Mouse (Mus musculus) stomach, postnatal 0 days (tissue): Measurements from ENCODE around the gene Cela1. TPM values are rescaled to one million over a fixed set of nuclear protein-coding genes. Genes with fewer than 3 reads are reported as not detected.
A peak's percentile ranks its signal among the peaks of the same experiment; 100 is the strongest.

ENCODE experiments used
- ATAC-seq: fragments of 200-750 bp; cut with Nextera tagmentation; 2 replicates; pipeline ENCODE4 v1.8.0; 2017; ENCODE audit not compliant: low FRiP score, low TSS enrichment
- DNase-seq: peaks from one replicate; pipeline ENCODE4 v3.0.0-alpha.2; 2016; ENCODE audit warnings: low spot score
- H3K27ac ChIP-seq: fragments of 300-500 bp; sonication (generic); replicated peaks from 2 replicates; pipeline ENCODE4 v1.5.1; 2014; ENCODE audit warnings: mild to moderate bottlenecking, control low read depth
- H3K27me3 ChIP-seq: fragments of 300-500 bp; sonication (generic); 2 replicates; pipeline ENCODE4 v1.6.1; 2014; ENCODE audit warnings: low read length; ENCODE audit not compliant: control insufficient read depth, insufficient read depth
- H3K36me3 ChIP-seq: fragments of 300-500 bp; sonication (generic); 2 replicates; pipeline ENCODE4 v1.6.1; 2014; ENCODE audit warnings: low read length, mixed read lengths; ENCODE audit not compliant: control insufficient read depth, insufficient read depth
- H3K4me1 ChIP-seq: fragments of 300-500 bp; sonication (generic); replicated peaks from 2 replicates; pipeline ENCODE4 v1.6.1; 2014; ENCODE audit warnings: antibody characterized with exemption; ENCODE audit not compliant: control insufficient read depth, insufficient read depth
- H3K4me2 ChIP-seq: fragments of 300-500 bp; sonication (generic); replicated peaks from 2 replicates; pipeline ENCODE4 v1.6.1; 2014; ENCODE audit warnings: low read depth, mild to moderate bottlenecking, control low read depth, moderate library complexity
- H3K4me3 ChIP-seq: fragments of 300-500 bp; sonication (generic); 2 replicates; pipeline ENCODE4 v1.5.1; 2014; ENCODE audit warnings: low read depth, low read length, control low read depth
- H3K9ac ChIP-seq: fragments of 300-500 bp; sonication (generic); 2 replicates; pipeline ENCODE4 v1.6.1; 2014; ENCODE audit warnings: mild to moderate bottlenecking, low read length, control low read depth, mixed read lengths
- H3K9me3 ChIP-seq: fragments of 300-500 bp; sonication (generic); 2 replicates; pipeline ENCODE4 v1.6.1; 2016; ENCODE audit warnings: low read length; ENCODE audit not compliant: control insufficient read depth
- CTCF ChIP-seq: IDR thresholded peaks from 2 replicates; pipeline ENCODE4 v1.5.1; 2016; ENCODE audit warnings: antibody characterized with exemption, low read depth, mild to moderate bottlenecking, moderate library complexity
- EP300 ChIP-seq: optimal IDR thresholded peaks from 2 replicates; pipeline ENCODE3; 2016; ENCODE audit warnings: antibody characterized with exemption
- WGBS: fragments of 180-500 bp; shearing (Covaris S2); extraction: QIAGEN DNeasy Blood & Tissue Kit; methylation state at CpG from one replicate; pipeline ENCODE4 v1.1.7; 2014; 5-methylcytosine and 5-hydroxymethylcytosine counted together
- polyA plus RNA-seq: library from polyadenylated mRNA; unstranded; fragments of >200 nt; fragmentation: Nextera tagmentation; extraction: Ambion mirVana; gene quantifications from 2 replicates; pipeline ENCODE4 v1.2.1, GENCODE M21; 2015

The Cela1 gene
- polyA plus RNA-seq, 1 experiment from 2014 or later = 24.1 TPM

DNA sequence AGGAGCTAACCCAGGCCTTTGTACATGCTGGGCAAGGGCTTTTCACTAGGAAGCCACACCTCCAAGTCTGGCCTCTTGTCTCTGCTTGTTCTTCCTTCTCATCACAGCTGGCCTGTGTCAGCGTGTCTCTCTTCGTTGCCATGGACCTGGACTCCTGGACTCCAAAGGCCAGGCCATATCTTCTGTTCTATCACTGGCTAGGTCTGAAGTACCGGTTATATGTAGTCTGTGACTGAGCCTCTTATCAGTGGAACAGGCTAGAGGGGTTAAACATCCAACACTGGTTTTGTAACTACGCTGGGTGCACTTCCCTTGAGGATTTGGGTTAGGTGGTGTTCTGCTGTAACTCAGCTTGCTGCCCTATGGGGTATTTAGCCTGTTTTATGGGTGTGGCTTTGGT lies 34.3 kb upstream of the Cela1 start:
- peak; percentile 79 for ATAC-seq
- H3K27ac ChIP-seq = peak overlapping the region; percentile 45; the same call in 1 of the 2 replicates
- H3K4me1 ChIP-seq = no peaks in the 10 kb centered on the region
- WGBS = 38% methylated on average over 4 of the region's 4 CpGs
- H3K36me3 ChIP-seq = no peaks in the 10 kb centered on the region
- H3K4me3 ChIP-seq = no peak overlapping the region
- no peaks in the 10 kb centered on the region for H3K27me3 ChIP-seq
- peak; percentile 55 for DNase-seq
- H3K9me3 ChIP-seq = no peaks in the 10 kb centered on the region
- TF ChIP-seq EP300 (no peak), CTCF (no peak)
- no peak overlapping the region for H3K9ac ChIP-seq
- H3K4me2 ChIP-seq = no peak overlapping the region

DNA sequence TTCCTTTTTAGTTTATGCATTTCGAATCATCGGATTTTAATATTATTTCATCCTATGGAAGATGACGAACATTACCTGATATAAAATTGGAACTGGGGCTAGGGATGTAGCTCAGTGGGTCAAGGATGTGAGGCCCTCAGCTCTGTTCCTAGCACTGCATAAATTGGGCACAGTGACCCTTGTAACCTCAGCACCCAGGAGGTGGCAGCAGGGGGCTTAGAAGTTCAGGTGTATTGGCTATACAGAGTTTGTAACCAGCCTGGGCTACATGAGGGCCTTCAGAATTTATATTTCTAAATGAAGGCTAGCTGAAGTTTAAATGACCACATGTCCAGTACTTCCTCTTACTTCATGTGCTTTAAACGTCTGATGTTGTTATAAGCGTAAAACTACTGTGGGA lies 33.7 kb upstream of the Cela1 start:
- H3K36me3 ChIP-seq = no peaks in the 10 kb centered on the region
- no peaks in the 10 kb centered on the region for H3K9me3 ChIP-seq
- H3K27ac ChIP-seq = no peak overlapping the region
- no peaks in the 10 kb centered on the region for H3K4me1 ChIP-seq
- DNase-seq (no peak), ATAC-seq (no peak)
- 90% methylated on average over 5 of the region's 5 CpGs for WGBS
- no peaks in the 10 kb centered on the region for H3K27me3 ChIP-seq
- H3K4me2 ChIP-seq = no peak overlapping the region
- H3K4me3 ChIP-seq = no peak overlapping the region
- no peak for TF ChIP-seq EP300
- no peak for TF ChIP-seq CTCF
- no peak overlapping the region for H3K9ac ChIP-seq

DNA sequence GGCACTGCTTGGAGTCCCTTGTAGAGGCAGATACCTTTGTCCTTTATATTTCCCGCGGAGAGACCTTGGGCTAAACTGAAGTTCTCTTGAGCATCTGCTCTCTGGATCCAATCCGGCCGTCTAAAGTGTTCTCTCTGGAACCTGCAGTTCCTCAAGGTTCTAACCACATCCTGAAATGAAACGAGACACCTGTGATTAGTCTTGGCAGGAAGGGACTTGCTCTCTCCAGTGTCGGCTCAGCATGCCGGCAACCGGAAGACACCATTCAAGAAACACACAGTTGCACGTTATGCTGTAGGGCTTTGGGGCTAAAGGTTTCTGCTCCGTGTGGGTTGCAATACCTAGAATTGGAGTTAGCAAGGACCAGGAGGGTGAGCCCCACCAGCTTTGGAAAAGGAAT lies 32.3 kb upstream of the Cela1 start:
- Histone ChIP-seq H3K9ac (no peak overlapping the region), H3K4me3 (no peak overlapping the region), H3K27me3 (no peaks in the 10 kb centered on the region), H3K9me3 (no peaks in the 10 kb centered on the region), H3K4me2 (no peak overlapping the region), H3K4me1 (no peaks in the 10 kb centered on the region), H3K27ac (no peak overlapping the region), H3K36me3 (no peaks in the 10 kb centered on the region)
- no peak for TF ChIP-seq CTCF
- 69% methylated on average over 10 of the region's 10 CpGs for WGBS
- DNase-seq = no peak
- ATAC-seq = no peak

DNA sequence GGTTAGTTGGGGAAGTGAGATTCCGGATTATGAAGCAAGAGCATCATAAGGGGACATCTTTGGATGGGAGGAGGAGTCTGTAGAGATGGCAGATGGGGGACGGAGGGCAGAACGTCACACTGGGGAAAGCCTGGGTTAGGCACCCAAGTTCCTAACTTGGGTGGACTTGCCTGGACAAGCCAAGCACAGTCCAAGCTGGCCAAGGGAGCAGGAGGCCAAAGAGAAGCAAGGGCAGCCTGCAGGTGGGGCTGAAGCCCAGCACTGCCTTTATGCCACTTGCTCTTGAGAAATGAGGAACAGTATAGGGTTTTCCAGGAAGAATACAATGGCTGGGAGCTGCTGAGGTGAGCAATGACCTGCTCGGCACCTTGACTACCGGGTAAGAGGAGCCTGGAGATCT lies 31.5 kb upstream of the Cela1 start:
- H3K27ac ChIP-seq = no peak overlapping the region
- DNase-seq (no peak), ATAC-seq (no peak)
- H3K4me2 ChIP-seq = no peak overlapping the region
- H3K9me3 ChIP-seq = no peaks in the 10 kb centered on the region
- H3K9ac ChIP-seq = no peak overlapping the region
- no peaks in the 10 kb centered on the region for H3K36me3 ChIP-seq
- H3K4me3 ChIP-seq = no peak overlapping the region
- no peaks in the 10 kb centered on the region for H3K27me3 ChIP-seq
- TF ChIP-seq CTCF (peak; percentile 23), EP300 (no peak)
- WGBS = 86% methylated on average over 5 of the region's 5 CpGs
- H3K4me1 ChIP-seq = no peaks in the 10 kb centered on the region

DNA sequence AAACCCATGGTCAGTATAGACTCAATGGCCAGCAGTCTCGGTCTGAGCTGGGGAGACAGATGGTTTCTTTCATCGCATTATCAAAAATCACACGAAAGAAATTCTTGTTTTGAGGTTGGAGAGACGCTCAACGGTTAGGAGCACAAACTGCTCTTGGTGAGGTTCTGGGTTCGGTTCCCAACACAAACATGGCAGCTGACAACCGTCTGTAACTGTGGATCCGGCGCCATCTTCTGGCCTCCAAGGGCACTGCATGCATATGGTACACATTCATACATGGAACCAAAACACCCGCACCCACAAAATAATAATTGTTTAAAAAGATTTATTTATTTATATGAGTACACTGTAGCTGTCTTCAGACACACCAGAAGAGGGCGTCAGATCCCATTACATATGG lies 30.9 kb upstream of the Cela1 start:
- no peaks in the 10 kb centered on the region for H3K4me1 ChIP-seq
- H3K9ac ChIP-seq = no peak overlapping the region
- H3K27ac ChIP-seq = no peak overlapping the region
- ATAC-seq (no peak), DNase-seq (no peak)
- TF ChIP-seq EP300 (no peak), CTCF (peak; percentile 44)
- no peaks in the 10 kb centered on the region for H3K27me3 ChIP-seq
- H3K9me3 ChIP-seq = no peaks in the 10 kb centered on the region
- H3K36me3 ChIP-seq = no peaks in the 10 kb centered on the region
- no peak overlapping the region for H3K4me3 ChIP-seq
- 79% methylated on average over 11 of the region's 11 CpGs for WGBS
- no peak overlapping the region for H3K4me2 ChIP-seq

DNA sequence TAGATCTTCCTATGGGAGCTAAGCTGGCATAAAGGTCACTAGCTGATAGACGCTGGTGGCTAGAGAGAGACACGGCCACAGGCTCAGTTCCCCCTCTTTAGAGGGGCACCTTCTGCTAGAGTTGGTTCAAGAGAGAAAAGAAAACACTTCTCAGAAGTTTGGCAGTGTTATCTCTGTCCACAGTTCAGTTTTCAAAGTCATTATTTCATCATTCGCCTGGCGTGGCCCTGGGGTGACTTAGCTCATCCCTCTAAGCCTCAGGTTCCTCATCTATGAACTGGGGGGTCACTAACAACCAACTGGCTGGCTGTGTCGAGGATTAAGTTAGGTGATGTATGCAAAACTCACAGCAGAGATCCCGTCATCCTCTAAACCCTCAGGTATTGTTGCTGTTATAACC lies 30.2 kb upstream of the Cela1 start:
- H3K4me3 ChIP-seq = no peak overlapping the region
- ATAC-seq = no peak
- DNase-seq = no peak
- no peak overlapping the region for H3K4me2 ChIP-seq
- no peaks in the 10 kb centered on the region for H3K9me3 ChIP-seq
- no peak overlapping the region for H3K27ac ChIP-seq
- 74% methylated on average over 6 of the region's 6 CpGs for WGBS
- H3K9ac ChIP-seq = no peak overlapping the region
- H3K27me3 ChIP-seq = no peaks in the 10 kb centered on the region
- no peaks in the 10 kb centered on the region for H3K4me1 ChIP-seq
- no peaks in the 10 kb centered on the region for H3K36me3 ChIP-seq
- TF ChIP-seq CTCF (no peak), EP300 (no peak)
